8 mouse cellular contexts compared by ENCODE assay signal in genomic region chr13:41358009-41358408, GRCm38 (mm10).
DNase-seq lines count a peak whose midpoint lies in the region; ATAC-seq and TF ChIP-seq lines count a peak whose summit lies in the region.

No protein-coding gene starts in this region.

- H3K9ac ChIP-seq in hindbrain, embryonic 11.5 days (ENCODE audit: low read depth, low read length), result peak overlapping the region; percentile 56; the same call in 1 of the 2 replicates
- H3K9ac ChIP-seq in liver, embryonic 12.5 days, result peak overlapping the region; percentile 59
- H3K9ac ChIP-seq in stomach, embryonic 16.5 days (ENCODE audit: low read length), result peak overlapping the region; percentile 79

- no peaks in the 10 kb centered on the region for H3K9me3 ChIP-seq in hindbrain, embryonic 11.5 days (ENCODE audit: control insufficient read depth, low read length)
- H3K9me3 ChIP-seq in liver, embryonic 12.5 days (replicated peaks), result no peaks in the 10 kb centered on the region
- H3K9me3 ChIP-seq in stomach, embryonic 16.5 days (replicated peaks; ENCODE audit: control insufficient read depth, low read length), result no peaks in the 10 kb centered on the region

- no peak overlapping the region for H3K27ac ChIP-seq in bone marrow, adult 2 months (ENCODE audit: control insufficient read depth, insufficient read depth, low read depth, low read length, poor library complexity)
- no peak overlapping the region for H3K27ac ChIP-seq in hindbrain, embryonic 11.5 days (ENCODE audit: low read depth, low read length)
- H3K27ac ChIP-seq in liver, embryonic 12.5 days, result no peak overlapping the region
- H3K27ac ChIP-seq in stomach, embryonic 16.5 days (ENCODE audit: low read length), result peak overlapping the region; percentile 96

- no peaks in the 10 kb centered on the region for H3K27me3 ChIP-seq in hindbrain, embryonic 11.5 days (ENCODE audit: control insufficient read depth, insufficient read depth, low read length)
- H3K27me3 ChIP-seq in liver, embryonic 12.5 days (replicated peaks), result peaks cover 48% of the 10 kb centered on the region
- no peaks in the 10 kb centered on the region for H3K27me3 ChIP-seq in stomach, embryonic 16.5 days (ENCODE audit: control insufficient read depth, insufficient read depth, low read length)

- TF ChIP-seq CTCF in bone marrow, adult 2 months (IDR thresholded peaks at IDR 0.05; ENCODE audit: control insufficient read depth, insufficient read depth, low read length), result no peak

- peak overlapping the region; percentile 45 for H3K4me2 ChIP-seq in hindbrain, embryonic 11.5 days (replicated peaks; ENCODE audit: low read depth, low read length)
- peak overlapping the region; percentile 79 for H3K4me2 ChIP-seq in liver, embryonic 12.5 days
- peak overlapping the region; percentile 75 for H3K4me2 ChIP-seq in stomach, embryonic 16.5 days (ENCODE audit: low read depth, low read length)

- H3K4me1 ChIP-seq in bone marrow, adult 2 months (ENCODE audit: control insufficient read depth, insufficient read depth, low read length), result no peaks in the 10 kb centered on the region; the same call in 1 of the 2 replicates
- H3K4me1 ChIP-seq in hindbrain, embryonic 11.5 days (replicated peaks; ENCODE audit: control insufficient read depth, insufficient read depth, low read length), result peaks cover 2% of the 10 kb centered on the region; the same call in 1 of the 2 replicates
- H3K4me1 ChIP-seq in liver, embryonic 12.5 days, result peaks cover 18% of the 10 kb centered on the region
- peaks cover 29% of the 10 kb centered on the region for H3K4me1 ChIP-seq in stomach, embryonic 16.5 days (ENCODE audit: control insufficient read depth, insufficient read depth, low read length)

- DNase-seq in cerebellum, adult 9-11 months, result peak; percentile 11
- no peak for DNase-seq in hindbrain, embryonic 11.5 days (ENCODE audit: low spot score)
- DNase-seq in right cerebral cortex, postnatal 36 days (ENCODE audit: low spot score in 2 of 2), result no peak

- no peaks in the 10 kb centered on the region for H3K36me3 ChIP-seq in hindbrain, embryonic 11.5 days (ENCODE audit: control insufficient read depth, insufficient read depth, low read length)
- no peaks in the 10 kb centered on the region for H3K36me3 ChIP-seq in liver, embryonic 12.5 days
- H3K36me3 ChIP-seq in stomach, embryonic 16.5 days (ENCODE audit: control insufficient read depth, insufficient read depth, low read length), result no peaks in the 10 kb centered on the region

- TF ChIP-seq POLR2A in bone marrow, adult 2 months (IDR thresholded peaks at IDR 0.05; ENCODE audit: borderline replicate concordance, control insufficient read depth, low read depth, low read length), result no peak

- H3K4me3 ChIP-seq in bone marrow, adult 2 months (replicated peaks; ENCODE audit: control insufficient read depth, low read depth, low read length), result peak overlapping the region; percentile 12
- H3K4me3 ChIP-seq in hindbrain, embryonic 11.5 days (ENCODE audit: low read depth, low read length), result peak overlapping the region; percentile 45
- peak overlapping the region; percentile 58 for H3K4me3 ChIP-seq in liver, embryonic 12.5 days
- peak overlapping the region; percentile 66 for H3K4me3 ChIP-seq in stomach, embryonic 16.5 days (replicated peaks; ENCODE audit: low read length)

- ATAC-seq in cerebellum, adult (ENCODE audit: insufficient number of reproducible peaks, low FRiP score, low TSS enrichment), result no peak
- no peak for ATAC-seq in hindbrain, embryonic 11.5 days (ENCODE audit: low FRiP score)
- no peak for ATAC-seq in liver, embryonic 12.5 days
- no peak for ATAC-seq in stomach, embryonic 16.5 days (ENCODE audit: insufficient read depth, low FRiP score)
- ATAC-seq in erythroid progenitor cell, adult 5-6 weeks (replicated peaks; ENCODE audit: low FRiP score, poor library complexity, severe bottlenecking), result no peak

- WGBS in bone marrow, adult 2 months, result 23% methylated on average over 10 of the region's 10 CpGs
- 16% methylated on average over 10 of the region's 10 CpGs for WGBS in hindbrain, embryonic 11.5 days
- WGBS in liver, embryonic 12.5 days (ENCODE audit: insufficient replicate concordance), result 28% methylated on average over 10 of the region's 10 CpGs
- WGBS in stomach, embryonic 16.5 days, result 10% methylated on average over 10 of the region's 10 CpGs

Comparison
In these comparisons a context has a peak if more than half of its experiments do, and no peak if none do; other contexts are left out.
1. H3K4me3 ChIP-seq: peak in every context shown above with its lines; median percentile 66 in stomach, embryonic 16.5 days; 58 in liver, embryonic 12.5 days; 45 in hindbrain, embryonic 11.5 days; 12 in bone marrow, adult 2 months.